Mouse (Mus musculus): ENCODE measurements around the gene Zfp988. TPM values are rescaled to one million over a fixed set of nuclear protein-coding genes. Genes with fewer than 3 reads are reported as not detected.
"Not testable (repeated sequence)": the region's sequence is repeated elsewhere in the genome, so short reads cannot be mapped to it uniquely, and the experiment has no call there.

Gene Zfp988
- polyA plus RNA-seq, 1 experiment: not detected

GRCm38 (mm10) chr4:147335036-147335690, 29.7 kb downstream of the Zfp988 start:
- 94% methylated on average over 2 of the region's 2 CpGs for WGBS
- not testable (repeated sequence) for H3K4me1 ChIP-seq (replicated peaks; ENCODE audit: control insufficient read depth, insufficient read depth, low read length); H3K27me3 ChIP-seq (ENCODE audit: control insufficient read depth, insufficient read depth, low read length); DNase-seq; H3K4me3 ChIP-seq (ENCODE audit: control insufficient read depth, insufficient read depth, low read length); H3K36me3 ChIP-seq (ENCODE audit: control insufficient read depth, insufficient read depth, low read length); H3K27ac ChIP-seq (ENCODE audit: control insufficient read depth, insufficient read depth, low read length)

GRCm38 (mm10) chr4:147335691-147336367, 30.4 kb downstream of the Zfp988 start:
- H3K36me3 ChIP-seq (ENCODE audit: control insufficient read depth, insufficient read depth, low read length); H3K4me1 ChIP-seq (replicated peaks; ENCODE audit: control insufficient read depth, insufficient read depth, low read length); H3K4me3 ChIP-seq (ENCODE audit: control insufficient read depth, insufficient read depth, low read length); DNase-seq; H3K27ac ChIP-seq (ENCODE audit: control insufficient read depth, insufficient read depth, low read length); H3K27me3 ChIP-seq (ENCODE audit: control insufficient read depth, insufficient read depth, low read length): not testable (repeated sequence)
- 33% methylated on average over 1 of the region's 1 CpGs for WGBS

GRCm38 (mm10) chr4:147336368-147337195, 31.1 kb downstream of the Zfp988 start:
- WGBS: 71% methylated on average over 6 of the region's 6 CpGs
- DNase-seq; H3K4me3 ChIP-seq (ENCODE audit: control insufficient read depth, insufficient read depth, low read length); H3K27ac ChIP-seq (ENCODE audit: control insufficient read depth, insufficient read depth, low read length); H3K36me3 ChIP-seq (ENCODE audit: control insufficient read depth, insufficient read depth, low read length); H3K4me1 ChIP-seq (replicated peaks; ENCODE audit: control insufficient read depth, insufficient read depth, low read length); H3K27me3 ChIP-seq (ENCODE audit: control insufficient read depth, insufficient read depth, low read length): not testable (repeated sequence)

- not testable (repeated sequence) for H3K4me1 ChIP-seq (replicated peaks; ENCODE audit: control insufficient read depth, insufficient read depth, low read length); H3K27me3 ChIP-seq (ENCODE audit: control insufficient read depth, insufficient read depth, low read length); H3K4me3 ChIP-seq (ENCODE audit: control insufficient read depth, insufficient read depth, low read length); DNase-seq; H3K36me3 ChIP-seq (ENCODE audit: control insufficient read depth, insufficient read depth, low read length); H3K27ac ChIP-seq (ENCODE audit: control insufficient read depth, insufficient read depth, low read length)
- WGBS: 94% methylated on average over 2 of the region's 2 CpGs
These were observed 32.0 kb downstream of the Zfp988 start for GRCm38 (mm10) chr4:147337520-147337919.

- TF ChIP-seq CTCF (IDR thresholded peaks at IDR 0.05; ENCODE audit: borderline replicate concordance, control insufficient read depth, extremely low read depth, insufficient read depth, low read length, poor library complexity) (no peak), POLR2A (IDR thresholded peaks at IDR 0.05; ENCODE audit: control insufficient read depth, extremely low read depth, insufficient read depth, low read length, poor library complexity) (no peak)
- no peak for DNase-seq
- H3K4me1 ChIP-seq (replicated peaks; ENCODE audit: control insufficient read depth, insufficient read depth, low read length): no peaks in the 10 kb centered on the region
- no peaks in the 10 kb centered on the region for H3K36me3 ChIP-seq (ENCODE audit: control insufficient read depth, insufficient read depth, low read length)
- 76% methylated on average over 5 of the region's 5 CpGs for WGBS
- H3K27me3 ChIP-seq (ENCODE audit: control insufficient read depth, insufficient read depth, low read length): no peaks in the 10 kb centered on the region
- no peak overlapping the region for H3K27ac ChIP-seq (ENCODE audit: control insufficient read depth, insufficient read depth, low read length)
- no peak overlapping the region for H3K4me3 ChIP-seq (ENCODE audit: control insufficient read depth, insufficient read depth, low read length)
These were observed 32.6 kb downstream of the Zfp988 start for GRCm38 (mm10) chr4:147338032-147338610.

GRCm38 (mm10) chr4:147338706-147339105, 33.2 kb downstream of the Zfp988 start:
- DNase-seq; H3K4me1 ChIP-seq (replicated peaks; ENCODE audit: control insufficient read depth, insufficient read depth, low read length); H3K4me3 ChIP-seq (ENCODE audit: control insufficient read depth, insufficient read depth, low read length); H3K36me3 ChIP-seq (ENCODE audit: control insufficient read depth, insufficient read depth, low read length); H3K27me3 ChIP-seq (ENCODE audit: control insufficient read depth, insufficient read depth, low read length); H3K27ac ChIP-seq (ENCODE audit: control insufficient read depth, insufficient read depth, low read length): not testable (repeated sequence)
- 81% methylated on average over 3 of the region's 3 CpGs for WGBS

- not testable (repeated sequence) for H3K36me3 ChIP-seq (ENCODE audit: control insufficient read depth, insufficient read depth, low read length); DNase-seq; H3K4me1 ChIP-seq (replicated peaks; ENCODE audit: control insufficient read depth, insufficient read depth, low read length); H3K27ac ChIP-seq (ENCODE audit: control insufficient read depth, insufficient read depth, low read length); H3K4me3 ChIP-seq (ENCODE audit: control insufficient read depth, insufficient read depth, low read length); H3K27me3 ChIP-seq (ENCODE audit: control insufficient read depth, insufficient read depth, low read length)
- 74% methylated on average over 7 of the region's 7 CpGs for WGBS
These were observed 34.2 kb downstream of the Zfp988 start for GRCm38 (mm10) chr4:147339601-147340219.

- H3K27me3 ChIP-seq (ENCODE audit: control insufficient read depth, insufficient read depth, low read length); DNase-seq; H3K36me3 ChIP-seq (ENCODE audit: control insufficient read depth, insufficient read depth, low read length); H3K4me3 ChIP-seq (ENCODE audit: control insufficient read depth, insufficient read depth, low read length); H3K4me1 ChIP-seq (replicated peaks; ENCODE audit: control insufficient read depth, insufficient read depth, low read length); H3K27ac ChIP-seq (ENCODE audit: control insufficient read depth, insufficient read depth, low read length): not testable (repeated sequence)
- WGBS: 68% methylated on average over 3 of the region's 3 CpGs
These were observed 34.8 kb downstream of the Zfp988 start for GRCm38 (mm10) chr4:147340236-147340635.

- WGBS: 89% methylated on average over 3 of the region's 3 CpGs
- H3K27ac ChIP-seq (ENCODE audit: control insufficient read depth, insufficient read depth, low read length); H3K4me1 ChIP-seq (replicated peaks; ENCODE audit: control insufficient read depth, insufficient read depth, low read length); H3K27me3 ChIP-seq (ENCODE audit: control insufficient read depth, insufficient read depth, low read length); DNase-seq; H3K36me3 ChIP-seq (ENCODE audit: control insufficient read depth, insufficient read depth, low read length); H3K4me3 ChIP-seq (ENCODE audit: control insufficient read depth, insufficient read depth, low read length): not testable (repeated sequence)
These were observed 35.4 kb downstream of the Zfp988 start for GRCm38 (mm10) chr4:147340876-147341275.
